14 mouse cellular contexts compared by ENCODE assay signal in genomic region chr9:66864708-66865107, GRCm38 (mm10). TPM values are rescaled to one million over a fixed set of nuclear protein-coding genes. Genes with fewer than 3 reads are reported as not detected.
A peak's percentile ranks its signal among the peaks of the same experiment; 100 is the strongest.
DNase-seq lines count a peak whose midpoint lies in the region; ATAC-seq and TF ChIP-seq lines count a peak whose summit lies in the region.
"Had no signal": no experiment of that assay in that cellular context is flagged by ENCODE, and none has a peak within 500 bp of the region (broad histone marks: within the 10 kb centered on the region; RNA-seq: fewer than 3 reads in every experiment).

No protein-coding gene starts in this region.

- H3K4me1 ChIP-seq in forebrain, embryonic 11.5 days (replicated peaks; ENCODE audit: control insufficient read depth, insufficient read depth, low read length): peaks cover 14% of the 10 kb centered on the region; the same call in 1 of the 2 replicates

- intact Hi-C loops in gastrocnemius, adult 2 months (cut with DNase I): no loop called here

- 72% methylated on average over 3 of the region's 3 CpGs for WGBS in forebrain, embryonic 11.5 days

- ATAC-seq in forebrain, embryonic 11.5 days (replicated peaks; ENCODE audit: low FRiP score): no peak
- no peak for ATAC-seq in inflammation-experienced regulatory T-cells, adult 6 months
- ATAC-seq: activated CD4-positive, CD25-positive, alpha-beta regulatory T cell, adult 4 months had no signal

- peak overlapping the region; percentile 74 for H3K27ac ChIP-seq in gastrocnemius, adult 2 months
- peak overlapping the region; percentile 78 for H3K27ac ChIP-seq in forebrain, embryonic 11.5 days (ENCODE audit: low read depth, low read length)
- H3K27ac ChIP-seq: liver, embryonic 13.5 days had no signal

- TF ChIP-seq CTCF in gastrocnemius, adult 2 months (IDR thresholded peaks at IDR 0.05): no peak

- no peak for DNase-seq in gastrocnemius, adult 2 months
- no peak for DNase-seq in gastrocnemius, postnatal 10 days
- DNase-seq in left cerebral cortex, adult 18-20 months (ENCODE audit: low spot score in 2 of 2): peak; percentile 15 to 22
- no peak for DNase-seq in left cerebral cortex, adult 8-10 months (ENCODE audit: low spot score in 2 of 2)
- DNase-seq in brain, adult 2 months (ENCODE audit: low read depth, low spot score): peak; percentile 53
- DNase-seq in forebrain, embryonic 11.5 days (ENCODE audit: low spot score): no peak
- DNase-seq in urinary bladder, adult 2 months (ENCODE audit: low spot score): no peak
- DNase-seq: cerebellum, postnatal 25 days; kidney, adult 18-20 months; liver, embryonic 13.5 days; lung, postnatal 10 days had no signal

- no peaks in the 10 kb centered on the region for H3K27me3 ChIP-seq in forebrain, embryonic 11.5 days (ENCODE audit: control insufficient read depth, insufficient read depth, low read length)
- H3K27me3 ChIP-seq: hindbrain, embryonic 15.5 days; liver, embryonic 13.5 days had no signal

- no peaks in the 10 kb centered on the region for H3K36me3 ChIP-seq in forebrain, embryonic 11.5 days (ENCODE audit: control insufficient read depth, insufficient read depth, low read length)

- no peak overlapping the region for H3K9ac ChIP-seq in forebrain, embryonic 11.5 days (ENCODE audit: low read length)
- H3K9ac ChIP-seq: hindbrain, embryonic 15.5 days; liver, embryonic 13.5 days had no signal

- H3K9me3 ChIP-seq in forebrain, embryonic 11.5 days (ENCODE audit: control insufficient read depth, low read length): no peaks in the 10 kb centered on the region
- H3K9me3 ChIP-seq: hindbrain, embryonic 15.5 days; liver, embryonic 13.5 days had no signal

- peak overlapping the region; percentile 30 for H3K4me3 ChIP-seq in gastrocnemius, adult 2 months
- H3K4me3 ChIP-seq in forebrain, embryonic 11.5 days (ENCODE audit: low read depth, low read length): no peak overlapping the region
- H3K4me3 ChIP-seq: hindbrain, embryonic 15.5 days; liver, embryonic 13.5 days had no signal

- H3K4me2 ChIP-seq in forebrain, embryonic 11.5 days (ENCODE audit: low read depth, low read length, severe bottlenecking): no peak overlapping the region
- H3K4me2 ChIP-seq: hindbrain, embryonic 15.5 days; liver, embryonic 13.5 days had no signal

RNA-seq across cellular contexts. Expression of gene Aph1c, which starts 30.2 kb away (rescaled TPM):
- total RNA-seq in gastrocnemius, adult 2 months (2021): under 1 TPM; 0.31 to 0.51 TPM
- 1 to 10 TPM in 1 of 2 experiments, under 1 TPM in 1; 0.59 to 1.7 TPM for total RNA-seq in gastrocnemius, postnatal 10 days (2021)
- total RNA-seq in left cerebral cortex, adult 18-20 months (2021): 1 to 10 TPM; 6.2 to 7.9 TPM
- total RNA-seq in left cerebral cortex, adult 8-10 months (2022): 10 to 100 TPM in 1 of 4 experiments, 1 to 10 TPM in 3; 5.8 to 10.5 (median 8.4) TPM
- 2.2 and 3.2 TPM in 2 replicates for polyA plus RNA-seq in forebrain, embryonic 11.5 days (2014; fragmentation: Nextera tagmentation; extraction: Ambion mirVana)
- polyA plus RNA-seq in inflammation-experienced regulatory T-cells, adult 6 months (2017; shearing (Covaris generic)): under 1 TPM; 0.74 to 0.96 (median 0.93) TPM
- 3.7 and 5.0 TPM in 2 replicates for polyA plus RNA-seq in urinary bladder, adult 2 months (2012; rRNA removed)

RNA-seq across cellular contexts. Expression of gene Rab8b, which starts 54.8 kb away (rescaled TPM):
- 1 to 10 TPM; 5.9 to 9.7 TPM for total RNA-seq in gastrocnemius, adult 2 months (2021)
- total RNA-seq in gastrocnemius, postnatal 10 days (2021): 10 to 100 TPM; 12.6 to 15.4 TPM
- total RNA-seq in left cerebral cortex, adult 18-20 months (2021): 10 to 100 TPM; 34.6 to 38.7 TPM
- total RNA-seq in left cerebral cortex, adult 8-10 months (2022): 10 to 100 TPM; 29.6 to 31.7 (median 30.3) TPM
- polyA plus RNA-seq in forebrain, embryonic 11.5 days (2014; fragmentation: Nextera tagmentation; extraction: Ambion mirVana): 44.1 and 51.7 TPM in 2 replicates
- 100 to 1,000 TPM; 140 to 229 (median 170) TPM for polyA plus RNA-seq in inflammation-experienced regulatory T-cells, adult 6 months (2017; shearing (Covaris generic))
- 18.9 and 20.1 TPM in 2 replicates for polyA plus RNA-seq in urinary bladder, adult 2 months (2012; rRNA removed)

Comparison
In these comparisons a context has a peak if more than half of its experiments do, and no peak if none do; other contexts are left out.
1. DNase-seq: peak in left cerebral cortex, adult 18-20 months (2 of 2) and brain, adult 2 months (single experiment); none in gastrocnemius, adult 2 months (single experiment), gastrocnemius, postnatal 10 days (single experiment), left cerebral cortex, adult 8-10 months (0 of 2), forebrain, embryonic 11.5 days (single experiment) and urinary bladder, adult 2 months (single experiment).